ENCODE assay signal across 10 mouse cellular contexts in the genomic region with DNA sequence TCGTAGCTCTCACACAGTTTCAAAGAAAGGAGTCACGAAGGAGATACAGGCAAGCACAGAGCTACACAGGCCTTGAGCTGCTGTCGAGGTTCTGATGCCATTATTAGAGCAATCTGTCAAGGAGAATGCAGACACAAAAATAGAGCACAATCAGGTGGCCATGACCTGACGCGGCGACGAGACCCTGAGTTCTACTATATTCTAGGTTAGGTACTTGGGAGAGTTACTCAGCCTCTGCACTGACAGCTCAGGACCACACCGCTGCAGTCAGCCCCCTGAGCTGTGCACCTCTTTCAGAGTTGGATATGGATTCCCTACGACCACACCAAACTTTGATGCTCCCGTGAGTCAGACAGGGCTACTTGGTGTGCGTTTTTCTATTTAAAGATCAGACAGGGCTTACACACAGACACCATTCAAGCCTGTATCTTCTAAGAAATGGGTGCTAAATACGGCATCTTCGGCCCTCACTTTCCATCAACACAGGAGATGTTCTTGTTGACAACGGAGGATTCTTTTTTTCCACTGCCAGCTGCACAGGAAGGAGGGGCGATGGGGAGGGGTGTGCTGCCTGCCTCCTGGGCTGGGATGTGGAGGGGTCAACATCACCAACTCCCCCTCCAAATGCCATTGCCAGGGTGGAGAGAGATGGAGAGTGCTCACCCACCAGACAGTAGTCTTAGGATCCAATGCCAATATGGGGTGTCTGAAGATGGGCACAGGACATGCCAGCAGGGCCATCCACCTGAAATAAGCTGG.
A peak's percentile ranks its signal among the peaks of the same experiment; 100 is the strongest.
DNase-seq lines count a peak whose midpoint lies in the region; ATAC-seq and TF ChIP-seq lines count a peak whose summit lies in the region.
"Had no signal": no experiment of that assay in that cellular context is flagged by ENCODE, and none has a peak within 500 bp of the region (broad histone marks: within the 10 kb centered on the region; RNA-seq: fewer than 3 reads in every experiment).

No protein-coding gene starts in this region.

- no peak for TF ChIP-seq CTCF in hindbrain, postnatal 0 days (IDR thresholded peaks at IDR 0.05; ENCODE audit: low read depth)

- no peaks in the 10 kb centered on the region for H3K36me3 ChIP-seq in heart, embryonic 15.5 days
- H3K36me3 ChIP-seq in embryonic facial prominence, embryonic 14.5 days (ENCODE audit: control insufficient read depth, insufficient read depth, low read length), result no peaks in the 10 kb centered on the region
- H3K36me3 ChIP-seq in hindbrain, postnatal 0 days (ENCODE audit: insufficient read depth, low read length), result no peaks in the 10 kb centered on the region
- H3K36me3 ChIP-seq: intestine, embryonic 15.5 days; liver, embryonic 13.5 days had no signal

- peak overlapping the region; percentile 53 for H3K9ac ChIP-seq in heart, embryonic 15.5 days
- 0 out of 2 replicates have a peak overlapping the region, but pooled peaks have one; percentile 26 for H3K9ac ChIP-seq in embryonic facial prominence, embryonic 14.5 days (ENCODE audit: low read depth, low read length)
- H3K9ac ChIP-seq in hindbrain, postnatal 0 days (replicated peaks; ENCODE audit: low read length), result peak overlapping the region; percentile 39; the same call in 1 of the 2 replicates
- H3K9ac ChIP-seq: liver, embryonic 13.5 days had no signal

- peak overlapping the region; percentile 29; the same call in 1 of the 2 replicates for H3K4me3 ChIP-seq in heart, embryonic 15.5 days
- H3K4me3 ChIP-seq in embryonic facial prominence, embryonic 14.5 days (ENCODE audit: low read depth, low read length), result no peak overlapping the region
- H3K4me3 ChIP-seq in hindbrain, postnatal 0 days (ENCODE audit: low read length), result peak overlapping the region; percentile 29
- H3K4me3 ChIP-seq: liver, embryonic 13.5 days had no signal

- peaks cover 79% of the 10 kb centered on the region for H3K4me1 ChIP-seq in heart, embryonic 15.5 days (replicated peaks)
- peaks cover 36% of the 10 kb centered on the region for H3K4me1 ChIP-seq in embryonic facial prominence, embryonic 14.5 days (ENCODE audit: control insufficient read depth, insufficient read depth, low read length)
- H3K4me1 ChIP-seq in hindbrain, postnatal 0 days (ENCODE audit: insufficient read depth, low read length), result peaks cover 49% of the 10 kb centered on the region

- peak overlapping the region; percentile 86 for H3K27ac ChIP-seq in heart, embryonic 15.5 days
- H3K27ac ChIP-seq in embryonic facial prominence, embryonic 14.5 days (replicated peaks; ENCODE audit: low read depth, low read length), result 0 out of 2 replicates have a peak overlapping the region, but pooled peaks have one; percentile 11
- H3K27ac ChIP-seq in hindbrain, postnatal 0 days, result peak overlapping the region; percentile 90
- H3K27ac ChIP-seq: intestine, embryonic 15.5 days; liver, embryonic 13.5 days had no signal

- ATAC-seq in heart, embryonic 15.5 days (replicated peaks; ENCODE audit: insufficient number of reproducible peaks, insufficient read depth, low FRiP score, low read depth), result 0 out of 2 replicates have a peak, but pooled peaks have one; percentile 21
- ATAC-seq in embryonic facial prominence, embryonic 14.5 days (ENCODE audit: low read depth), result no peak
- ATAC-seq in hindbrain, postnatal 0 days, result no peak

- intact Hi-C loops in heart, postnatal 36 days (cut with DNase I), result loop anchor here (1.0 kb wide), 1 partner anchor 20 kb away; no protein-coding TSS in a partner anchor

- H3K4me2 ChIP-seq in heart, embryonic 15.5 days, result peak overlapping the region; percentile 60
- peak overlapping the region; percentile 37 for H3K4me2 ChIP-seq in embryonic facial prominence, embryonic 14.5 days (ENCODE audit: low read depth, low read length)
- H3K4me2 ChIP-seq in hindbrain, postnatal 0 days (ENCODE audit: low read depth, low read length), result peak overlapping the region; percentile 59

- H3K9me3 ChIP-seq in heart, embryonic 15.5 days (replicated peaks), result no peaks in the 10 kb centered on the region
- no peaks in the 10 kb centered on the region for H3K9me3 ChIP-seq in embryonic facial prominence, embryonic 14.5 days (ENCODE audit: control insufficient read depth, low read length)
- H3K9me3 ChIP-seq in hindbrain, postnatal 0 days (ENCODE audit: low read length), result no peaks in the 10 kb centered on the region
- H3K9me3 ChIP-seq: intestine, embryonic 15.5 days; liver, embryonic 13.5 days had no signal

- no peaks in the 10 kb centered on the region for H3K27me3 ChIP-seq in heart, embryonic 15.5 days
- no peaks in the 10 kb centered on the region for H3K27me3 ChIP-seq in embryonic facial prominence, embryonic 14.5 days (replicated peaks; ENCODE audit: control insufficient read depth, insufficient read depth, low read length)
- H3K27me3 ChIP-seq in hindbrain, postnatal 0 days (ENCODE audit: insufficient read depth, low read length), result no peaks in the 10 kb centered on the region
- H3K27me3 ChIP-seq: intestine, embryonic 15.5 days; liver, embryonic 13.5 days had no signal

- DNase-seq in heart, postnatal 36 days, result no peak
- DNase-seq in embryonic facial prominence, embryonic 14.5 days (ENCODE audit: low spot score), result no peak
- no peak for DNase-seq in hindbrain, postnatal 0 days (ENCODE audit: low spot score)
- DNase-seq in thymus, adult 18-20 months, result peak; percentile 71 to 85
- DNase-seq in gastrocnemius, adult 8-10 months (ENCODE audit: low spot score in 2 of 2), result no peak
- DNase-seq in spleen, adult 18-20 months, result no peak
- no peak for DNase-seq in retina, embryonic 14.5 days (ENCODE audit: low spot score)
- DNase-seq: liver, embryonic 13.5 days had no signal

- WGBS in heart, embryonic 15.5 days, result 42% methylated on average over 15 of the region's 15 CpGs
- WGBS in embryonic facial prominence, embryonic 14.5 days, result 60% methylated on average over 14 of the region's 15 CpGs
- 32% methylated on average over 15 of the region's 15 CpGs for WGBS in hindbrain, postnatal 0 days

Comparison
In these comparisons a context has a peak if more than half of its experiments do, and no peak if none do; other contexts are left out.
1. H3K27ac ChIP-seq: peak in every context shown above with its lines; median percentile 90 in hindbrain, postnatal 0 days; 86 in heart, embryonic 15.5 days; 11 in embryonic facial prominence, embryonic 14.5 days.
2. DNase-seq: peak in thymus, adult 18-20 months (2 of 2); none in heart, postnatal 36 days (0 of 2), embryonic facial prominence, embryonic 14.5 days (single experiment), hindbrain, postnatal 0 days (single experiment), gastrocnemius, adult 8-10 months (0 of 2), spleen, adult 18-20 months (0 of 2) and retina, embryonic 14.5 days (single experiment).
3. Peak in every context shown above with its lines, with median percentiles within 50 percentile points of each other: H3K4me2 ChIP-seq and H3K9ac ChIP-seq.